Mouse (Mus musculus) kidney, embryonic 14.5 days (tissue): Measurements from ENCODE around the gene Bud13. TPM values are rescaled to one million over a fixed set of nuclear protein-coding genes. Genes with fewer than 3 reads are reported as not detected.
"Not testable (repeated sequence)": the region's sequence is repeated elsewhere in the genome, so short reads cannot be mapped to it uniquely, and the experiment has no call there.

Experiments
- ATAC-seq: fragments of 200-750 bp; cut with Nextera tagmentation; 2 replicates; pipeline ENCODE4 v1.8.0; 2017; ENCODE audit warnings: moderate number of reproducible peaks, mild to moderate bottlenecking, moderate TSS enrichment, moderate library complexity; ENCODE audit not compliant: low FRiP score, low TSS enrichment
- H3K27ac ChIP-seq: fragments of 300-500 bp; sonication (generic); 2 replicates; pipeline ENCODE4 v1.5.1; 2014; ENCODE audit warnings: low read depth, mild to moderate bottlenecking, low read length, moderate library complexity, mixed read lengths
- H3K27me3 ChIP-seq: fragments of 300-500 bp; sonication (generic); 2 replicates; pipeline ENCODE4 v1.6.1; 2014; ENCODE audit warnings: mild to moderate bottlenecking, low read length; ENCODE audit not compliant: control insufficient read depth, insufficient read depth
- H3K36me3 ChIP-seq: fragments of 300-500 bp; sonication (generic); 2 replicates; pipeline ENCODE4 v1.6.1; 2014; ENCODE audit warnings: low read length, mixed read lengths; ENCODE audit not compliant: control insufficient read depth, insufficient read depth
- H3K4me1 ChIP-seq: fragments of 300-500 bp; sonication (generic); 2 replicates; pipeline ENCODE4 v1.6.1; 2014; ENCODE audit warnings: low read length, mixed read lengths; ENCODE audit not compliant: control insufficient read depth, insufficient read depth
- H3K4me2 ChIP-seq: fragments of 300-500 bp; sonication (generic); replicated peaks from 2 replicates; pipeline ENCODE4 v1.6.1; 2014; ENCODE audit warnings: low read depth, mild to moderate bottlenecking, low read length
- H3K4me3 ChIP-seq: fragments of 300-500 bp; sonication (generic); 2 replicates; pipeline ENCODE4 v1.5.1; 2014; ENCODE audit warnings: mild to moderate bottlenecking, low read length
- H3K9ac ChIP-seq: fragments of 300-500 bp; sonication (generic); 2 replicates; pipeline ENCODE4 v1.6.1; 2014; ENCODE audit warnings: low read depth, mild to moderate bottlenecking, low read length, moderate library complexity
- H3K9me3 ChIP-seq: fragments of 300-500 bp; sonication (generic); 2 replicates; pipeline ENCODE4 v1.6.1; 2016; ENCODE audit warnings: low read length; ENCODE audit not compliant: control insufficient read depth
- WGBS: fragments of 180-500 bp; shearing (Covaris S2); extraction: QIAGEN DNeasy Blood & Tissue Kit; methylation state at CpG from one replicate; pipeline ENCODE4 v1.1.7; 2014; 5-methylcytosine and 5-hydroxymethylcytosine counted together
- polyA plus RNA-seq: library from polyadenylated mRNA; unstranded; fragments of >200 nt; fragmentation: Nextera tagmentation; extraction: Ambion mirVana; gene quantifications from 2 replicates; pipeline ENCODE4 v1.2.1, GENCODE M21; 2014

Bud13 gene
- polyA plus RNA-seq, 1 experiment from 2014 or later, result 28.6 TPM

DNA sequence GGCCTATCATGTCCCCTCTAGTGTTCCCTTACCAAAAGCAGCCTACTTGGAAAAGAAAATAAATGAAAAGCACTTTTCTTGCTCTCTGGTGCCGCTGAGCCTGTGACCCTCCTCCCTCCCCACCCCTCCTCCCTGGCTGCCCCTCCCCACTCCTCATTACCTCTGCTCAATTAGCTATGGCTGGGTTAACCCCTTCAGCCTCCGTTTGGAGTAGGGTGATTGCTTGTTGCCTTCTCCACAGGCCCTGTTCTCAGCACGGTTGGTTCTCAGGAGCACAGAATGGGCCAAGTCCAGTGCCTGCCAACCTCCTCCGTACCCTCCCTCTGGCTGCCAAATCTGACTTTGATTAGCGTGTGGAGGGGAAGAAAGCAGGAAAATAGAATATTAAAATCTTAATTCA lies 33.6 kb downstream of the Bud13 start:
- 25% methylated on average over 5 of the region's 5 CpGs for WGBS
- no peak for ATAC-seq
- H3K9ac ChIP-seq, result no peak overlapping the region

DNA sequence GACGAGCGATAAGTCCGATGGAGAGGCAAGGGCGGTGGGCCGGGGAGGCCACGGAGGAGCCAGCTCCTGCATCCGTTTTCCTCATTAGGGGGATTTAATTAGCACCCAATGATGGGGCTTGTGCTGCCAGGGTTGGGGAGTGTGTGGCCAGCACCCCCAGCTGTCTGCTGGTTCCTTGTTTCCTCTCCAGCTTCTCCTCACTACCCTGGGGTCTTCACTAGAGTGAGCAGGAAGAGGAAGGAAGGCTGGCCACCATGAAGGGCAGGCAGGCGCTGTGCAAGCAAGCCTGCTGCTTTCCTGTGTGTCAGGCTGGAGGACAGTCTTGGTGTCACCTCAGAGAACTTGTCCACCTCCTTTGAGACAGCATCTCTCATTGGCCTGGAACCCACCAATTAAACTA lies 34.1 kb downstream of the Bud13 start:
- Histone ChIP-seq H3K9ac (no peak overlapping the region), H3K9me3 (no peaks in the 10 kb centered on the region), H3K27me3 (no peaks in the 10 kb centered on the region; the same call in 1 of the 2 replicates), H3K4me2 (no peak overlapping the region), H3K4me1 (peaks cover 12% of the 10 kb centered on the region; the same call in 1 of the 2 replicates), H3K27ac (no peak overlapping the region), H3K4me3 (no peak overlapping the region), H3K36me3 (no peaks in the 10 kb centered on the region)
- WGBS, result 72% methylated on average over 8 of the region's 8 CpGs
- ATAC-seq, result no peak

More for the DNA sequence above, 33.6 kb downstream of the Bud13 start:
- Histone ChIP-seq H3K9me3 (no peaks in the 10 kb centered on the region), H3K4me2 (no peak overlapping the region), H3K36me3 (no peaks in the 10 kb centered on the region), H3K27ac (no peak overlapping the region), H3K27me3 (no peaks in the 10 kb centered on the region; the same call in 1 of the 2 replicates), H3K4me3 (no peak overlapping the region), H3K4me1 (peaks cover 12% of the 10 kb centered on the region; the same call in 1 of the 2 replicates)

DNA sequence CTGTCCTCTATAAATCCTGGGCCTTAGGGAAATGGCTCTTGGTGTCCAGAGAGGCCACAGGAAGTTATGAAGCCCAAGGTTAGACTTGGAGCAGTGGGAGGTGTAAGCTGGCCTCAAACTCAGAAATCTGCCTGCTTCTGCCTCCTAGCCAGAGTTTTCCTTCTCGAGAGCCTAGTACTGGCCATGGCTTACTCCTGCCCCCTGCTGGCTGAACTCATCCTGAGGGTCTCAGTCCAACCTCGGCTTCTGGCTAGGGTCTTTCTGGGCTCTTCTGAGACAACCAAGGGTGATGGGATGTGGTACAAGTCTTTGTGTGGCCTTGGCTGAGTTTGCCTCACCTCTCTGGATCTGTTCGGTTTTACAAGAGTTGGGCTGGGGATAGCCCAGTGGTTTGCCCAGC lies 35.1 kb downstream of the Bud13 start:
- H3K36me3 ChIP-seq, result no peaks in the 10 kb centered on the region
- no peak overlapping the region for H3K9ac ChIP-seq
- ATAC-seq, result no peak
- H3K27ac ChIP-seq, result no peak overlapping the region
- H3K27me3 ChIP-seq, result no peaks in the 10 kb centered on the region; the same call in 1 of the 2 replicates
- H3K4me2 ChIP-seq, result no peak overlapping the region
- H3K4me3 ChIP-seq, result no peak overlapping the region
- H3K4me1 ChIP-seq, result peaks cover 8% of the 10 kb centered on the region; the same call in 1 of the 2 replicates
- no peaks in the 10 kb centered on the region for H3K9me3 ChIP-seq
- WGBS, result 90% methylated on average over 3 of the region's 3 CpGs

DNA sequence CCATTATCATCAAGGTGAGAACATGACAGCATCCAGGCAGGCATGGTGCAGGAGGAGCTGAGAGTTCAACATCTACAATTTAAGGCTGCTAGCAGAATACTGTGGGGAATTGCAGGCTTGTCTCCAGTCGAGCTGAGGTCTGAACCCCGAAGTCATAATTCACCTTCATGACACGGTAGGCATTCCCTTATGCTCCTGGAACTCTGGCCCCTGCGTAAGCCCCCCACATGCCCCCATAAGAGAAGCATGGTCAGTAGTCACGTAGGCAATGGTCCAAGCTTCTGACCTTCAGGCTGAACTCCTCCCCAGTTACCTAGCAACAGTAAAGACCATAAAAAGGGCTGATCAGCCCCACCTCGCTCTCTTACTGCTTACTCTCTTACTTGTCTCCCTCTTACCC lies 37.1 kb downstream of the Bud13 start, which contains the start of gene 4931429L15Rik:
Gene 4931429L15Rik (minus strand): TSS at position 101 of the 400 bp plus-strand sequence.
- not testable (repeated sequence) for H3K4me2 ChIP-seq, H3K9ac ChIP-seq, H3K9me3 ChIP-seq, H3K36me3 ChIP-seq, ATAC-seq, H3K27ac ChIP-seq, H3K4me3 ChIP-seq, H3K27me3 ChIP-seq, H3K4me1 ChIP-seq
- WGBS, result 74% methylated on average over 6 of the region's 6 CpGs

DNA sequence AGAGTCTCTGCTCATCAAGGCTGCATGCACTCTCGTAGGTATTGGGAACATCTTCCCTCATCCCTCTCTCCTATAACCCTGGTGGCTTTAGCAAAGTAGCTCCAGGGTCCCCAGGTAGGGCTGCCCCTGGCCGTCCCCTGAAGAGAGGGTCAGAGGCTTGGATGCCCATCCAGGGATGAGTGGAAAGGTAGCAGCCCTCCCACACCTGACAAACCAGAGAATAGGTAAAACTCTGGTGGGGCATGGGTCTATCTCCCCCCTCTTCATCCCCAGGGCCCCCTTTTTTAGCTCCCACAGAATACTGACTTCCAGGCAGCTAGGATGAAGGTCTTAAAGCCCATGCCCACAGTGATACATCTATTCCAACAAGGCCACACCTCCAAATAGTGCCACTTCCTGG lies 37.7 kb downstream of the Bud13 start:
- Histone ChIP-seq H3K4me2 (no peak overlapping the region), H3K4me1 (peaks cover 8% of the 10 kb centered on the region; the same call in 1 of the 2 replicates), H3K36me3 (no peaks in the 10 kb centered on the region), H3K4me3 (no peak overlapping the region), H3K9me3 (no peaks in the 10 kb centered on the region), H3K27me3 (no peaks in the 10 kb centered on the region), H3K9ac (no peak overlapping the region), H3K27ac (no peak overlapping the region)
- WGBS, result 92% methylated on average over 2 of the region's 2 CpGs
- no peak for ATAC-seq

DNA sequence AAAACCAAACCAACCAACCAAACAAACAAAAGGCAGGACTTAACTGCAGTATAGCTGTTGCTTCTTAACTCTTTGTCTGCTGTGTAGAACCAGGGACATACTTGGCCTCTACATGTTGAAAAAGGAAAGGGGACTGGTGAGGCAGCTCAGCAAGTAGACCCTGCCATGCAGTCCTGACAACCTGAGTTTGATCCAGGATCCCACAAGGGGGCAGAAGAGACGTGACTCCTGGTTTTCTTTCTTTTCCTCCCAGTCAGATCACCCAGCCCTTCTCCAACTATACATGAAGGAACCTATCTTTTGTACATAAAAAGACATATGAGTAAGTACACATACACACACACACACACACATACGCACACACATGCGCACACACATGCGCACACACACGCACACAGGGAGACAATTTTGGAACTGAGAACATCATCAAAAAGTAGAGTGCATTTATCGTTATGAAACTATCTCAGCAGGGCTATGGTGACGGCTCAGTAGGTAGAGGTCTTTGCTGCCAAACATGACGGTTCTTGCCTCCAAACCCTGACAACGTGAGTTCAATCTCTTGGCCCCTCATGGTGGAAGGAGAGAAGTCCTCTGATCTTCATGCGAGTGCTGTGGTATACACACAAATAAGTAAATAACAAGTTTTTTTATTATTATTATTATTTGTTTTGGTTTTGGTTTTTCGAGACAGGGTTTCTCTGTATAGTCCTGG lies 44.0 kb downstream of the Bud13 start:
- 93% methylated on average over 11 of the region's 11 CpGs for WGBS
- H3K4me2 ChIP-seq, result no peak overlapping the region
- H3K4me3 ChIP-seq, result no peak overlapping the region
- no peaks in the 10 kb centered on the region for H3K9me3 ChIP-seq
- no peaks in the 10 kb centered on the region for H3K27me3 ChIP-seq
- H3K9ac ChIP-seq, result no peak overlapping the region
- no peaks in the 10 kb centered on the region for H3K36me3 ChIP-seq
- H3K4me1 ChIP-seq, result peaks cover 12% of the 10 kb centered on the region
- H3K27ac ChIP-seq, result no peak overlapping the region
- no peak for ATAC-seq

DNA sequence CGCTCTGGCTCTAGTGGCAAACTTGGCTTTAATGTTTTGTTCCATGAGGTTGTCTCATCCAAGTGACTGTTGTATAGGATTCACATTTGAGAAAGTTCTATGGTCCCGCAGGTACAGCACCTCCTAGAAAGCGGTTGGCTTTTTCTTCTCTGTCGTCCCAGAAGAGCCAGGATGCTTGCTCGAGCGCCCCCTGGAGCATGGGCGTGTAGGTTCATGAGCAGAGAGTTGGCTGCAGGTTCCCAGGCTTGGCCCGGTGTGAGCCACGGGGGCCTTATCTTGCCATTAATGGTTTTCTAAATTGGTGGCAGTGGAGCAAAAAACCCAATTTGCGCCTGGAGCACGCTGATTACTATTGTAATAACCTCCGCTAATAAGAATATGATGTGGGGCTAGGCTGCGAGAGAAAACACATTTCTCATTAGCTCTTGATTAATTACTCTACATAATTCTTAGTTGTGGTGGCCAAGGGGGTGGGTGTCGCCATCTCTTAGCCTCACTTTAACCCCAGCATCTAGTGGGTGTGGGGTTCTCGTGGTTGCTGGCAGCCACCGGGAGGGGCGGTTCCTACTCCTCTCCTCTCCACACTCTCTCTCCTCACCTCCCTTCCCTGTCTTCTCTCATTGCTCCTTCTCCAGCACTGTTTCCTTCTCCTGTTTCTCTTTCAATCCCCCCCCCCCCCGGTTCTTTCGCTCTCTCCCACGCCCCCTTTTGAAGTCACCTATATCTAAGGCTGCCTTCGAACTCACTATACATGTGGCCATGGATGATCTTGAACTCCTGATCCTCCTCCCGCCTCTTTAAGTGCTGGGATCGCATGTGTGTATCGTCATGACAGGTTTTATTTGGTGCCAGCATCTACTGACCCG lies 45.1 kb downstream of the Bud13 start:
- Histone ChIP-seq H3K4me2 (peak overlapping the region; percentile 40), H3K36me3 (no peaks in the 10 kb centered on the region), H3K4me1 (peaks cover 12% of the 10 kb centered on the region), H3K27ac (no peak overlapping the region), H3K9ac (peak overlapping the region; percentile 63), H3K9me3 (no peaks in the 10 kb centered on the region), H3K4me3 (no peak overlapping the region), H3K27me3 (no peaks in the 10 kb centered on the region)
- ATAC-seq, result 0 out of 2 replicates have a peak, but pooled peaks have one; percentile 7
- WGBS, result 70% methylated on average over 25 of the region's 25 CpGs

DNA sequence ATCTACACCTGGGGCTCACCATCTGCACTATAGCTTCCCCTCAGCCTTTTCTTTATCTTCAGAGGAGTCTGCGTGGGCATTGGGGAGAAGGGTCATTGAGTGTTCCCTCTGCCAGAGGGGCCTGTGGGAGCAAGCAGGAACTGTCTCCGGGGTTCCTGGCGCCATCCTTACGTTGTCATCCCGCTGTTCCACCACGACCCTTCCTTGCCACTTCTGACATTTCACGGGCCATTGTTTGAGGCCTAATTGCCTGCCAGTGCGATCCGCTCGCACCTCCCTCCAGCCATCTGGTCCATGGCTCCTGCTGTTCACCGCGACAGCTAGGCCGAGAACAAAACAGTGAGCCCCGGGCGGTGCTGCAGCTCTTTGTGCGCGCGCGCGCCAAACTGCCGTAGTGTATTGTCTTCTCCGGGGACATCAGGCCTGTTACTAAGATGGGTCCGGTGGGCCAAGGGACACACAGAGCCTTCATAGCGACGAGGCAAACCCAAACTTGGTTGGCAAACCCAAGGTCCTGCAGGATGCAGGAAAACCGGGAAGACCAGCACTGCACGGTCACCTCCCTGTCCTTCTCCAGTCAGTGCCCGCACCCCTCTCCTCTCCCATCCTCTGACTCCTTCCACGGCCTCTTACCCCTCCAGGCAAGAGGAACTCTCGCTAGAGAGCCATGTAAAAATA lies 45.9 kb downstream of the Bud13 start:
- Histone ChIP-seq H3K9me3 (no peaks in the 10 kb centered on the region), H3K4me3 (peak overlapping the region; percentile 35), H3K27me3 (no peaks in the 10 kb centered on the region), H3K4me2 (peak overlapping the region; percentile 40), H3K36me3 (no peaks in the 10 kb centered on the region), H3K4me1 (peaks cover 12% of the 10 kb centered on the region), H3K27ac (peak overlapping the region; percentile 51; the same call in 1 of the 2 replicates), H3K9ac (peak overlapping the region; percentile 63)
- ATAC-seq, result peak; percentile 55; the same call in 1 of the 2 replicates
- WGBS, result 6% methylated on average over 30 of the region's 30 CpGs
